Mouse (Mus musculus) hindbrain, embryonic 16.5 days (tissue): ENCODE data around the gene Ntn4. TPM values are rescaled to one million over a fixed set of nuclear protein-coding genes. Genes with fewer than 3 reads are reported as not detected.

Experiments
- ATAC-seq: fragments of 200-750 bp; cut with Nextera tagmentation; 2 replicates; pipeline ENCODE4 v1.8.0; 2017; ENCODE audit warnings: moderate TSS enrichment, moderate library complexity
- H3K27ac ChIP-seq: fragments of 300-500 bp; sonication (generic); 2 replicates; pipeline ENCODE4 v1.5.1; 2014; ENCODE audit warnings: low read depth, mild to moderate bottlenecking, control low read depth, low read length, moderate library complexity
- H3K27me3 ChIP-seq: fragments of 300-500 bp; sonication (generic); replicated peaks from 2 replicates; pipeline ENCODE4 v1.6.1; 2014; ENCODE audit warnings: low read length; ENCODE audit not compliant: control insufficient read depth, insufficient read depth
- H3K36me3 ChIP-seq: fragments of 300-500 bp; sonication (generic); 2 replicates; pipeline ENCODE4 v1.6.1; 2014; ENCODE audit warnings: mild to moderate bottlenecking, low read length, moderate library complexity, mixed read lengths; ENCODE audit not compliant: control insufficient read depth, insufficient read depth
- H3K4me1 ChIP-seq: fragments of 300-500 bp; sonication (generic); 2 replicates; pipeline ENCODE4 v1.6.1; 2014; ENCODE audit warnings: low read depth, low read length; ENCODE audit not compliant: control insufficient read depth, insufficient read depth
- H3K4me2 ChIP-seq: fragments of 300-500 bp; sonication (generic); 2 replicates; pipeline ENCODE4 v1.6.1; 2014; ENCODE audit warnings: mild to moderate bottlenecking, low read length, control low read depth, moderate library complexity
- H3K4me3 ChIP-seq: fragments of 300-500 bp; sonication (generic); 2 replicates; pipeline ENCODE4 v1.5.1; 2014; ENCODE audit warnings: mild to moderate bottlenecking, low read length, control low read depth, moderate library complexity
- H3K9ac ChIP-seq: fragments of 300-500 bp; sonication (generic); 2 replicates; pipeline ENCODE4 v1.6.1; 2014; ENCODE audit warnings: low read depth, mild to moderate bottlenecking, control low read depth, low read length, moderate library complexity
- H3K9me3 ChIP-seq: fragments of 300-500 bp; sonication (generic); 2 replicates; pipeline ENCODE4 v1.6.1; 2014; ENCODE audit warnings: mild to moderate bottlenecking, low read length, moderate library complexity; ENCODE audit not compliant: control insufficient read depth
- WGBS: fragments of 180-500 bp; shearing (Covaris S2); extraction: QIAGEN DNeasy Blood & Tissue Kit; methylation state at CpG from one replicate; pipeline ENCODE4 v1.1.7; 2014; 5-methylcytosine and 5-hydroxymethylcytosine counted together
- polyA plus RNA-seq: library from polyadenylated mRNA; unstranded; fragments of >200 nt; fragmentation: Nextera tagmentation; extraction: Ambion mirVana; gene quantifications from 2 replicates; pipeline ENCODE4 v1.2.1, GENCODE M21; 2015

Gene Ntn4
- polyA plus RNA-seq, 1 experiment from 2014 or later, result 0.81 TPM

- Histone ChIP-seq H3K9ac (no peak overlapping the region), H3K9me3 (no peaks in the 10 kb centered on the region), H3K36me3 (no peaks in the 10 kb centered on the region), H3K4me2 (no peak overlapping the region), H3K27ac (no peak overlapping the region), H3K27me3 (no peaks in the 10 kb centered on the region), H3K4me1 (peaks cover 3% of the 10 kb centered on the region; the same call in 1 of the 2 replicates), H3K4me3 (no peak overlapping the region)
- 91% methylated on average over 7 of the region's 7 CpGs for WGBS
- no peak for ATAC-seq
Measured at GRCm38 (mm10) chr10:93609236-93609635, 31.2 kb upstream of the Ntn4 start.

DNA sequence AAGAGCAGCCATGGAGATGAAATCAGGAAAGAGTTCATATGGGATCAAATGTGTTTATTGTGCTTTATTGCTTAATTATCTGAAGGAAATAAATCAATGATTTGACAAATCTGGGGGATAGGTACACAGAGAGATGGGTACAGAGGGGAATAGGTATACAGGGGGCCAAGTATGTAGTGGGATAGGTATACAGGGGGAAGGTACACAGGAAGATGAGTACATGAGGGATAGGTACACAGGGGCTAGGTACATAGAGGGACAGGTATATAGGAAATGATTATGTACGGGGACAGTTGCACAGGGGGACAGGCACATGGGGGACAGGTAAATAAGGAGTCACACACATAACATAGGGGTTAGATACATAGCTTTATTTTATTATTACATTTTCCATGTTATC is 29.6 kb upstream of the Ntn4 start:
- no peak for ATAC-seq

GRCm38 (mm10) chr10:93611419-93612007 is 29.0 kb upstream of the Ntn4 start:
- H3K36me3 ChIP-seq, result no peaks in the 10 kb centered on the region
- H3K27ac ChIP-seq, result no peak overlapping the region
- peak; percentile 76; the same call in 1 of the 2 replicates for ATAC-seq
- WGBS, result 40% methylated on average over 18 of the region's 18 CpGs
- H3K4me2 ChIP-seq, result peak overlapping the region; percentile 51
- H3K9ac ChIP-seq, result no peak overlapping the region
- peaks cover 3% of the 10 kb centered on the region; the same call in 1 of the 2 replicates for H3K4me1 ChIP-seq
- H3K9me3 ChIP-seq, result no peaks in the 10 kb centered on the region
- peak overlapping the region; percentile 23; the same call in 1 of the 2 replicates for H3K4me3 ChIP-seq
- H3K27me3 ChIP-seq, result no peaks in the 10 kb centered on the region

More for the DNA sequence above, 29.6 kb upstream of the Ntn4 start:
- H3K27me3 ChIP-seq, result no peaks in the 10 kb centered on the region
- no peak overlapping the region for H3K4me3 ChIP-seq
- 98% methylated on average over 1 of the region's 1 CpGs for WGBS
- H3K9me3 ChIP-seq, result no peaks in the 10 kb centered on the region
- H3K36me3 ChIP-seq, result no peaks in the 10 kb centered on the region
- H3K4me1 ChIP-seq, result peaks cover 3% of the 10 kb centered on the region; the same call in 1 of the 2 replicates
- no peak overlapping the region for H3K4me2 ChIP-seq
- H3K9ac ChIP-seq, result no peak overlapping the region
- H3K27ac ChIP-seq, result no peak overlapping the region

DNA sequence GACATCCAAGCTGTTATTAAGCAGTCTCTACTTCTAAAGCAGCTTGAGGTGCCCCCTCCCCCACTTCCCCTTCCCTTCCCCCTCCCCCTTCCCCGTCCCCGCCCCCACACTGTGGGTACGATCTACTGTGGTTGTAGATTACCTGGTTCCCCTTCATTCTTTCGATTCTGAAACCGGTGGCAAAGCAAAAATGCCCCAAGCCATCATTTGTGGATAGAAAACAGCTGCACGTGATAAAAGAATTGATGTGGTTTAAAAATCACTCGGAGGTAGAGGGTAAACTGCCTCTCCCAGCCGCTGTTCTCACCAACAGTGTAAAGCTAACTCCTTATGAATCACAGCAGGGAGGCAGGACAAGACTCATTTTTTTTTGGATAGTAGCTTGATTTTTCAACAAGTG is 25.6 kb upstream of the Ntn4 start:
- Histone ChIP-seq H3K27ac (no peak overlapping the region), H3K4me1 (peaks cover 3% of the 10 kb centered on the region; the same call in 1 of the 2 replicates), H3K4me3 (no peak overlapping the region), H3K27me3 (no peaks in the 10 kb centered on the region), H3K36me3 (no peaks in the 10 kb centered on the region), H3K9ac (no peak overlapping the region), H3K9me3 (no peaks in the 10 kb centered on the region), H3K4me2 (no peak overlapping the region)
- 71% methylated on average over 8 of the region's 8 CpGs for WGBS
- no peak for ATAC-seq

- Histone ChIP-seq H3K36me3 (no peaks in the 10 kb centered on the region), H3K27ac (no peak overlapping the region), H3K9me3 (no peaks in the 10 kb centered on the region), H3K4me3 (no peak overlapping the region), H3K9ac (no peak overlapping the region), H3K27me3 (no peaks in the 10 kb centered on the region), H3K4me2 (no peak overlapping the region), H3K4me1 (no peaks in the 10 kb centered on the region)
- 65% methylated on average over 7 of the region's 7 CpGs for WGBS
- ATAC-seq, result no peak
Measured at GRCm38 (mm10) chr10:93620438-93621179, 19.9 kb upstream of the Ntn4 start.

GRCm38 (mm10) chr10:93623725-93624124 is 16.8 kb upstream of the Ntn4 start:
- H3K9ac ChIP-seq, result no peak overlapping the region
- H3K4me3 ChIP-seq, result no peak overlapping the region
- H3K4me1 ChIP-seq, result no peaks in the 10 kb centered on the region
- no peak overlapping the region for H3K27ac ChIP-seq
- no peaks in the 10 kb centered on the region for H3K27me3 ChIP-seq
- no peaks in the 10 kb centered on the region for H3K36me3 ChIP-seq
- H3K4me2 ChIP-seq, result no peak overlapping the region
- H3K9me3 ChIP-seq, result no peaks in the 10 kb centered on the region
- 58% methylated on average over 9 of the region's 9 CpGs for WGBS
- no peak for ATAC-seq

- no peaks in the 10 kb centered on the region for H3K27me3 ChIP-seq
- no peaks in the 10 kb centered on the region for H3K9me3 ChIP-seq
- H3K27ac ChIP-seq, result no peak overlapping the region
- no peaks in the 10 kb centered on the region for H3K4me1 ChIP-seq
- H3K4me2 ChIP-seq, result no peak overlapping the region
- no peaks in the 10 kb centered on the region for H3K36me3 ChIP-seq
- H3K4me3 ChIP-seq, result no peak overlapping the region
- WGBS, result 85% methylated on average over 10 of the region's 10 CpGs
- ATAC-seq, result no peak
- no peak overlapping the region for H3K9ac ChIP-seq
Measured at GRCm38 (mm10) chr10:93624151-93624550, 16.3 kb upstream of the Ntn4 start.

GRCm38 (mm10) chr10:93630310-93630709 is 10.2 kb upstream of the Ntn4 start:
- Histone ChIP-seq H3K36me3 (no peaks in the 10 kb centered on the region), H3K9ac (no peak overlapping the region), H3K4me1 (no peaks in the 10 kb centered on the region), H3K27ac (no peak overlapping the region), H3K4me3 (no peak overlapping the region), H3K4me2 (no peak overlapping the region), H3K9me3 (no peaks in the 10 kb centered on the region), H3K27me3 (no peaks in the 10 kb centered on the region)
- no peak for ATAC-seq
- 93% methylated on average over 5 of the region's 5 CpGs for WGBS

GRCm38 (mm10) chr10:93632086-93632485 is 8.4 kb upstream of the Ntn4 start:
- H3K4me2 ChIP-seq, result no peak overlapping the region
- no peak overlapping the region for H3K27ac ChIP-seq
- H3K36me3 ChIP-seq, result no peaks in the 10 kb centered on the region
- H3K4me1 ChIP-seq, result no peaks in the 10 kb centered on the region
- H3K4me3 ChIP-seq, result no peak overlapping the region
- no peak for ATAC-seq
- WGBS, result 71% methylated on average over 4 of the region's 4 CpGs
- H3K9ac ChIP-seq, result no peak overlapping the region
- no peaks in the 10 kb centered on the region for H3K27me3 ChIP-seq
- H3K9me3 ChIP-seq, result no peaks in the 10 kb centered on the region
